Mouse (Mus musculus): ENCODE results near the gene Plekhd1. TPM values are rescaled to one million over a fixed set of nuclear protein-coding genes. Genes with fewer than 3 reads are reported as not detected.

Gene Plekhd1
- polyA plus RNA-seq, 1 experiment from 2014 or later = 0.30 TPM

DNA sequence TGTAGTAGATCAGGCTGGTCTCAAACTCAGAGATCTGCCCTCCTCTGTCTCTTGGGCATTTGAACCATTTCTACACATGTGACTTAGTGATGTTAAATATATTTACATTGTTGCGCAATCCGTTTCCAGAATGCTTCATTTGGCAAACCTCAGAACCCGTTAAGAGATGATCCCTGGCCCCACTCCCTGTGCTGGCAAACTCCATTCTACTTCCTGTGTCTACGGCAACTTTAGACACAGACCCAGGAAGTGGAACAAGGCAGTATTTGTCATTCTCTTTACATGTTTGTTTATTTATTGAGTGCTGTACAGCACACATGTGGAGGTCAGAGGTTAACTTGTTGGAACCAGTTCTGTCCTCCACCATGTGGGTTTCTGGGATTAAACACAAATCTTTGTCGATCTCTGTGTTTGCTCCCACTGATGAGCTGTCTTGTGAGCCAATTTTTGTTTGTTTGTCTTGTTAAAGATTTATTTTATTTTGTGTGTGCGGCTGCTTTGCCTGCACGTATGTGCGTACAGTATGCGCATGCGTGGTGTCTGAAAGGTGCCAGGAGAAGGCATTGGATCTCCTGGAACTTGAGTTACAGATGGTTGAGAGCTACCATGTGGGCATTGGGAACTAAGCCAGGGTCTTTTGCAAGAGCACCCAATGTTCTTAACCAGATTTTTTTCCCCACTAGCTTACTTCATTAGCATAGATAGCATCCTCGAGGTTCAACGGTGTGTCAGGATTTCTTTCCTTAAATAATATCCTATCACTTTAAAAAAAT, 37.6 kb downstream of the Plekhd1 start:
- WGBS (ENCODE audit: insufficient replicate concordance) = 63% methylated on average over 12 of the region's 12 CpGs
- no peak overlapping the region for H3K27ac ChIP-seq (replicated peaks)
- ATAC-seq (ENCODE audit: insufficient read depth) = no peak; the same call in 1 of the 2 replicates

DNA sequence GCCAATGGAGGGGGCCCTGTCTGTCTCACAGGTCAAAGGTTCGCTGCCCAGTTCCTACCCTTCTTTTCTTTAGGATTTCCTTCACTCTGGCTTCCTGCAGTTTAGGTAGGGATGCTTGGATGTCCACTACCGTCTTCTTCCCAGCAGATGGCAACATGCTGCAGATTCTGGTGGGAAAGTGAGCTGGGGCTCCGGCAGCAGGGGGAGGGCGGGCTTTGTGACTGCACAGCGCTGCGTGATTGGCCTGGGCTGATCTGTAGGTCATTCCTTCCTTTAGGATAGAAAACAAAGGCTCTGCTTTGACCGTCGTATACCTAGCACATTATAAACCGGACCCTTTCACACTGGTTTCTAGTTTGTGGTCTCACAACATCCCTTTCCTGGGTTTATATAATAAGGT, 38.2 kb downstream of the Plekhd1 start:
- no peak for ATAC-seq (ENCODE audit: insufficient read depth)
- H3K4me1 ChIP-seq (replicated peaks) = 0 out of 2 replicates have a peak, but pooled peaks cover 14% of the 10 kb centered on the region
- H3K9me3 ChIP-seq (replicated peaks) = no peaks in the 10 kb centered on the region
- 13% methylated on average over 9 of the region's 9 CpGs for WGBS (ENCODE audit: insufficient replicate concordance)
- H3K27me3 ChIP-seq = peaks cover 9% of the 10 kb centered on the region; the same call in 1 of the 2 replicates
- H3K27ac ChIP-seq (replicated peaks) = no peak overlapping the region
- H3K36me3 ChIP-seq (replicated peaks) = no peaks in the 10 kb centered on the region
- H3K9ac ChIP-seq = no peak overlapping the region
- no peak overlapping the region for H3K4me2 ChIP-seq
- no peak overlapping the region for H3K4me3 ChIP-seq (replicated peaks)

More for the DNA sequence above, 37.6 kb downstream of the Plekhd1 start:
- H3K4me3 ChIP-seq (replicated peaks) = no peak overlapping the region
- no peaks in the 10 kb centered on the region for H3K9me3 ChIP-seq (replicated peaks)
- H3K4me2 ChIP-seq = no peak overlapping the region
- no peaks in the 10 kb centered on the region for H3K36me3 ChIP-seq (replicated peaks)
- 0 out of 2 replicates have a peak, but pooled peaks cover 9% of the 10 kb centered on the region for H3K4me1 ChIP-seq (replicated peaks)
- H3K27me3 ChIP-seq = peaks cover 9% of the 10 kb centered on the region; the same call in 1 of the 2 replicates
- no peak overlapping the region for H3K9ac ChIP-seq

DNA sequence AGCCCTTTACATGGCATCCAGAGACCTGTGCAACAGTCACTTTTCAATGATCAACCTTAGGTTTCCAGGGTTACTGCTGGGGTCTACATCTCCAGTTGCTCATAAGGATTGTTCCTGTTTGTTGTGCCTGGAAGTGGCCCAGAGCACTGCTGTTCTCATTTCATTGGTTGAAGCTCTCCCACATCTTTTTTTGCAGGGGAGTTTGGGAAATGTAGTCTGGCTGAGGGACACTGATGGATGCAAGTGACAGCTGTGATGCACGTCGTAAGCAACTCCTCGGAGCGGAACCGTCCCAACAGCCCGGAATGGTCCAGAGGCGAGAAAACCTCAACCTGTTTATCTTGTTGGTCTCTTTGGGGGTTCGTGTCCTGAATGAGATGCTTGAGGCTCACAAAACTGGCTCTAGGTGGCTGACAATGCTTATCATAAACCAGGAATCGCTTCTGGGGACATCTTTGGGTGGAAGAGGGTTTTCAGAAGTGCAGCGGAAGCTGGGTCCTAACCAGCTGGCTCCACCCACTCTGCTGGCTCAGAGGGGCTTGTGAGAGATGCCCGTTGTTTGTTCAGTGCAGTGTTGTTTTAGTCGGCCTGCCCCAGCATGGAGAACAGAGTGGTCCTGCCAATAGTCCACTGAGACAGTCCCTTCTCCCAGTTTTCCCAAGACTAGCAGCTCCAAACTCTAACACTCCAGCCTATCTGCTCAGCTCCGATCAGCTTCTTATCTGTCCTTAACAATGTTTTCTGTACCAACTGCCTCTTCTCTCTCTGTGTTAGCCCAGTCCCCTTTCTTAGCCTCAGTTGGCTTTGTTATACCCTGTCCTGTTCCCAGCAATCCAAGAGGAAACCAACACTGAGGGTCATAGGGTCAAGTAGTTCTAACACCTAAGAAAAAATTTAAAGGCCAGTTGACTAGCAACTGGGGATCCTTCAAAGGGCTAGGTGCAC, 42.4 kb downstream of the Plekhd1 start:
- H3K36me3 ChIP-seq (replicated peaks) = no peaks in the 10 kb centered on the region
- H3K9me3 ChIP-seq (replicated peaks) = no peaks in the 10 kb centered on the region
- no peak overlapping the region for H3K9ac ChIP-seq
- no peak for ATAC-seq (ENCODE audit: insufficient read depth)
- no peak overlapping the region for H3K4me3 ChIP-seq (replicated peaks)
- peaks cover 28% of the 10 kb centered on the region for H3K27me3 ChIP-seq
- no peak overlapping the region; the same call in 1 of the 2 replicates for H3K4me2 ChIP-seq
- 41% methylated on average over 13 of the region's 13 CpGs for WGBS (ENCODE audit: insufficient replicate concordance)
- H3K4me1 ChIP-seq (replicated peaks) = 0 out of 2 replicates have a peak, but pooled peaks cover 14% of the 10 kb centered on the region
- no peak overlapping the region for H3K27ac ChIP-seq (replicated peaks)

DNA sequence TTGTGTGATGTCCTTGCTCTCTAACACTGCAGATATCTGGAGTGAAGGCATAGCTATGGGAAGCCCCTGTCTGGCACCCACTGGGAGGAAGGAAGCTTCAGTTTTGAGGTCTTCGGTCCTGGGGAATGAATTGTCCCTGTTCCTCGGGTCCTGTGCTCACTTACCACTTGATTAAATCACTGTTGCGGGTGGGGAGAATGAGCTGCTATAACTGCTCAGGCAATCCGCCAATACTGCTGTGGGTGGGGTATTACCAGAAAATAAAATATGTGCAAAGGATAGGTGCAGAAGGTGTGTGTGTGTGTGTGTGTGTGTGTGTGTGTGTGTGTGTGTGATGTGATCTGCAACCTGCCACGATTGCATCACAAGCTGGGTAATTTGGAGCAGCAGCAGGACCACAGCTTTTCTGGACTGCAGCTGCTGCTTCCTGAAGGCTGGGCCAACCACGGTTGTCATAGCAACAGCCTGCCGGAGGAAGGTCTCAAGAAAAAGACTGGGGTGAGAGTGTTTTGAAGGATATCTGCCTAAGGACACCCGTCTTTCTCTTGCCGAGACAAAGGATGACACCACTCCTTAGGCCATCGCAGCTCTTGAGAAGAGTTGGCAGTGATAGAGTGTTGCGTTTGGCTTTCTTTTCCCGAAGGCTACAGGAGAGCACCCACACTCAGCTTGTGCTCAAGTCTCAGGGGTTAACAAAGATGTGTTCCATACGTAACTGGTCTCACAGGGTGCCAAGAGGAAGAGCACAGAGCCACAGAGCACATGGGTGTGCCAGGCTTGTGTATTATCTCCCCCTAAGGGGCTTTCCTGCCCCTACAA, 44.3 kb downstream of the Plekhd1 start:
- peaks cover 46% of the 10 kb centered on the region for H3K27me3 ChIP-seq
- H3K4me1 ChIP-seq (replicated peaks) = 0 out of 2 replicates have a peak, but pooled peaks cover 10% of the 10 kb centered on the region
- 23% methylated on average over 13 of the region's 13 CpGs for WGBS (ENCODE audit: insufficient replicate concordance)

DNA sequence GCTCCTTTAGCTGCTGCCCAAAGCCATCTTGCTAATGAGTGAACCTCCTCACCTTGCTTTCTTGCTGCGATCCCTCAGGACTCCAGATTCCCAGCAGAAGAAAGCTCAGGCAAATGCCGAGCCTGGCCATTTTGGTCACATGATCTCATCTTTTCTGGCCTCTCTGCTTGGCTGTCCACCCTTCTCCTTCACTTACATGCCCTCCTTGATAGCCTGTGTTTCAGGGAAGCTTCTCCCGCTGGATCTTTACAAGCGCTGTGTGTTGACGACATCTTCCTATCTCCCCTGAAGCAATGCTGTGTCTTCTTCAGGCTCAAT, 44.9 kb downstream of the Plekhd1 start:
- peaks cover 50% of the 10 kb centered on the region for H3K27me3 ChIP-seq
- 0 out of 2 replicates have a peak, but pooled peaks cover 10% of the 10 kb centered on the region for H3K4me1 ChIP-seq (replicated peaks)
- no peak overlapping the region for H3K4me2 ChIP-seq
- H3K27ac ChIP-seq (replicated peaks) = no peak overlapping the region
- H3K36me3 ChIP-seq (replicated peaks) = no peaks in the 10 kb centered on the region
- H3K9me3 ChIP-seq (replicated peaks) = no peaks in the 10 kb centered on the region
- WGBS (ENCODE audit: insufficient replicate concordance) = 56% methylated on average over 5 of the region's 5 CpGs
- no peak for ATAC-seq (ENCODE audit: insufficient read depth)
- no peak overlapping the region for H3K4me3 ChIP-seq (replicated peaks)
- no peak overlapping the region for H3K9ac ChIP-seq

More for the DNA sequence above, 44.3 kb downstream of the Plekhd1 start:
- Histone ChIP-seq H3K4me3 (replicated peaks) (no peak overlapping the region), H3K4me2 (no peak overlapping the region), H3K27ac (replicated peaks) (no peak overlapping the region), H3K9me3 (replicated peaks) (no peaks in the 10 kb centered on the region), H3K9ac (no peak overlapping the region), H3K36me3 (replicated peaks) (no peaks in the 10 kb centered on the region)
- no peak for ATAC-seq (ENCODE audit: insufficient read depth)

DNA sequence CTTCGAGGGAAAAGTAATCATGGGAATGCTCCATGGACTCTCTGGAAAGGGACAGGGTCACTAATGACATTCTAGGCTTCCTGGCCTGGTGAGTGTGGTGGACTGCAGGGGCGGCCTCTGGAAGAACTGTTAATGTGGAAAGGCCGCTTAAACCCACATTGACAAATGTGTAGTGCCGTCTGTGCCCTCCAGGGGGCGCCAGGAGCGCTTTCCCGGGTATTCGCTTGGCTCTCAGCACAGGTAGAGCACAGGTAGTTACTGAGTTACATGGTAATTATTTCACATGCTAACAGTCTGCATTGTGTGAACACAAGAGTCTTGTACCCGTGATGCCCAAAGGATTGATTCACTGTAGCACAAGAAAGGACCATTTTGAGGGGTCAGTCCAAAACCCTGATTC, 47.1 kb downstream of the Plekhd1 start:
- H3K36me3 ChIP-seq (replicated peaks) = no peaks in the 10 kb centered on the region
- no peak overlapping the region for H3K4me3 ChIP-seq (replicated peaks)
- no peaks in the 10 kb centered on the region for H3K9me3 ChIP-seq (replicated peaks)
- no peak overlapping the region for H3K4me2 ChIP-seq
- 0 out of 2 replicates have a peak, but pooled peaks cover 10% of the 10 kb centered on the region for H3K4me1 ChIP-seq (replicated peaks)
- no peak overlapping the region for H3K27ac ChIP-seq (replicated peaks)
- no peak for ATAC-seq (ENCODE audit: insufficient read depth)
- H3K9ac ChIP-seq = no peak overlapping the region
- WGBS (ENCODE audit: insufficient replicate concordance) = 26% methylated on average over 9 of the region's 9 CpGs
- H3K27me3 ChIP-seq = peaks cover 61% of the 10 kb centered on the region

DNA sequence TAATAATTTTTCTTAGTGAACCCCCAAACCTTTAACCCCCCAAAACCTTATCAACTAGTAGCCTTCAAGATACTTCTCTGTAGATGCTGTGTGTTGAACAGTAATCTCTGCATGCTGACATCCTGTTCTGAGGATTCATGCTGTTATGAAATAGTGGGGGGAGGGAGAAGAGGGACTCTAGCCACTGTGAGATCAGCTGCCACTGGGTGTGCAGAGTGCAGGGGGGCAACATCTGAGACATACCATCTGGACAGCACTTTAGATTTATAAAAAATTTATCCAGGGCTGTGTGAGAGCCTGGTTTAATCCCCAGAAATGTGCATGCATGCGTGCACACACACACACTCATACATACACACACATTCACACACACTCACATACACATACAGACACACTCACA, 52.2 kb downstream of the Plekhd1 start:
- H3K4me1 ChIP-seq (replicated peaks) = no peaks in the 10 kb centered on the region
- no peaks in the 10 kb centered on the region for H3K36me3 ChIP-seq (replicated peaks)
- no peak for ATAC-seq (ENCODE audit: insufficient read depth)
- no peak overlapping the region for H3K4me3 ChIP-seq (replicated peaks)
- no peak overlapping the region for H3K4me2 ChIP-seq
- 53% methylated on average over 1 of the region's 1 CpGs for WGBS (ENCODE audit: insufficient replicate concordance)
- H3K9me3 ChIP-seq (replicated peaks) = no peaks in the 10 kb centered on the region
- H3K9ac ChIP-seq = no peak overlapping the region
- H3K27me3 ChIP-seq = peaks cover 77% of the 10 kb centered on the region
- H3K27ac ChIP-seq (replicated peaks) = no peak overlapping the region

DNA sequence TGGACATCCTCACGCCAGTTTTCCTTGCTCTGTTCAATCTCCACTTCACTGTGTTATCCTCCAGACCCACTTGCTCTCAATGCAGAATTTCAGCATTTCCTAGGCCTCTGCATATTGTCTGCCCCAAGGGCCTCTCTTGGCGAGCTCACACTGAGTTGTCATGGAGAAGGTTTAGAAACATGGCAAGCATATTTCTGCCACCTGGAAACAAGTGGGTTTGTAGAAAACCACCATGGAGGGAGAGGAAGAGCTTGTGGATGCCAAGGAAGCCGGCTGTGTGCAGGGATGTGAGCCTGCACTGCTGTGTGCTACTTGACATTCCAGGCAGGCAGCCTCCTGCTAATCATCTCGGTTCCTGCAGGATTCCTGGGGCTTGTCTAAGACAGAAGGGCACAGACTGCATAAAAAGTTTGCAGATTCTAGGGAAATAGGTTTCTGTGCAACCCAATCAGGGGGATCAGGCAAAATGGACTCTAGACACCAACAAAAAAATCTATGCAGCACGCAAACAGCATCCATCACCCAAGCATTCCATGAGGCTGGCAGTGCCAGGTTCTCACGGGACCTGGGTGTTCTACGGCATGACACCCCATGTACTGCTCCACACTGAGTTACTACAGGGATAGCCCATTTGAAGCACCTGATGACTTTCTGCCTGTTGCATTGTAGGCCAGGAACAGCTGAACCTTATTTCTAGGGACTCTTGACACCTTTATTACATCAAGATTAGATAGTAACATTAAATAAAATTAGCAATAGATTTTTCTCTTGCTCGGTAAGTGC, 53.8 kb downstream of the Plekhd1 start:
- Histone ChIP-seq H3K36me3 (replicated peaks) (no peaks in the 10 kb centered on the region), H3K27me3 (peaks cover 79% of the 10 kb centered on the region), H3K4me2 (no peak overlapping the region), H3K4me1 (replicated peaks) (no peaks in the 10 kb centered on the region), H3K4me3 (replicated peaks) (no peak overlapping the region), H3K9me3 (replicated peaks) (no peaks in the 10 kb centered on the region), H3K27ac (replicated peaks) (no peak overlapping the region), H3K9ac (no peak overlapping the region)
- no peak for ATAC-seq (ENCODE audit: insufficient read depth)
- 43% methylated on average over 8 of the region's 8 CpGs for WGBS (ENCODE audit: insufficient replicate concordance)

DNA sequence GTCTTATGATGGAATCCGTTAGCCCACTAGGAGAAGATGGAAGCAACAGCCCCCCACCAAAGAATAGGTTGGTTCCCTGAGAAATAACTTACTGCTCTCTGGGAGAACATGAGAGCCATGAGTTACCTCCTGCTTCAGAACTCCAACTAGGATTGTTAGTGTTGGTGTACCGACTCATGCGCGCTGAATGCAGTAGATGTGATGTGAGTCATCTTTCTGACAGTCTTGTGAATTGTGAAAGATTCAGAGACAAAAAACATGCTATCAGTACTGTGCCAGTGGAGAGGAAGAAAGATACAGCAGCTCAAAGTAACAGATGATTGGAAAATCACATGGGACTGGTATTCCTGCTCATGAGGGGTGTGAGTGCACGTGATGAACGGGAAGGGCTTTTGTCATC, 59.2 kb downstream of the Plekhd1 start:
- WGBS (ENCODE audit: insufficient replicate concordance) = 65% methylated on average over 6 of the region's 6 CpGs
- ATAC-seq (ENCODE audit: insufficient read depth) = no peak

More for the DNA sequence above, 59.2 kb downstream of the Plekhd1 start:
- H3K27me3 ChIP-seq = peaks cover 93% of the 10 kb centered on the region
- no peaks in the 10 kb centered on the region for H3K4me1 ChIP-seq (replicated peaks)
- no peak overlapping the region for H3K9ac ChIP-seq
- no peaks in the 10 kb centered on the region for H3K36me3 ChIP-seq (replicated peaks)
- H3K9me3 ChIP-seq (replicated peaks) = no peaks in the 10 kb centered on the region
- no peak overlapping the region for H3K4me3 ChIP-seq (replicated peaks)
- H3K27ac ChIP-seq (replicated peaks) = no peak overlapping the region
- H3K4me2 ChIP-seq = no peak overlapping the region
